Mouse (Mus musculus) forebrain, embryonic 16.5 days (tissue): ENCODE measurements around the gene Anapc13. TPM values are rescaled to one million over a fixed set of nuclear protein-coding genes. Genes with fewer than 3 reads are reported as not detected.
A peak's percentile ranks its signal among the peaks of the same experiment; 100 is the strongest.

ENCODE experiments used
- ATAC-seq: fragments of 200-750 bp; cut with Nextera tagmentation; 2 replicates; pipeline ENCODE4 v1.8.0; 2017; ENCODE audit warnings: mild to moderate bottlenecking, moderate library complexity
- H3K27ac ChIP-seq: fragments of 300-500 bp; sonication (generic); 2 replicates; pipeline ENCODE4 v1.5.1; 2014; ENCODE audit warnings: low read length, control low read depth
- H3K27me3 ChIP-seq: fragments of 300-500 bp; sonication (generic); replicated peaks from 2 replicates; pipeline ENCODE4 v1.6.1; 2014; ENCODE audit warnings: low read length; ENCODE audit not compliant: control insufficient read depth, insufficient read depth
- H3K36me3 ChIP-seq: fragments of 300-500 bp; sonication (generic); 2 replicates; pipeline ENCODE4 v1.6.1; 2014; ENCODE audit not compliant: control insufficient read depth, insufficient read depth
- H3K4me1 ChIP-seq: fragments of 300-500 bp; sonication (generic); replicated peaks from 2 replicates; pipeline ENCODE4 v1.6.1; 2014; ENCODE audit warnings: low read length; ENCODE audit not compliant: control insufficient read depth, insufficient read depth
- H3K4me2 ChIP-seq: fragments of 300-500 bp; sonication (generic); 2 replicates; pipeline ENCODE4 v1.6.1; 2014; ENCODE audit warnings: mild to moderate bottlenecking, low read length, control low read depth
- H3K4me3 ChIP-seq: fragments of 300-500 bp; sonication (generic); replicated peaks from 2 replicates; pipeline ENCODE4 v1.5.1; 2014; ENCODE audit warnings: mild to moderate bottlenecking, low read length, control low read depth
- H3K9ac ChIP-seq: fragments of 300-500 bp; sonication (generic); replicated peaks from 2 replicates; pipeline ENCODE4 v1.6.1; 2014; ENCODE audit warnings: low read depth, low read length, control low read depth
- H3K9me3 ChIP-seq: fragments of 300-500 bp; sonication (generic); 2 replicates; pipeline ENCODE4 v1.6.1; 2016; ENCODE audit warnings: low read length; ENCODE audit not compliant: control insufficient read depth
- WGBS: fragments of 180-500 bp; shearing (Covaris S2); extraction: QIAGEN DNeasy Blood & Tissue Kit; methylation state at CpG from one replicate; pipeline ENCODE4 v1.1.7; 2014; 5-methylcytosine and 5-hydroxymethylcytosine counted together
- polyA plus RNA-seq: library from polyadenylated mRNA; unstranded; fragments of >200 nt; fragmentation: Nextera tagmentation; extraction: Ambion mirVana; gene quantifications from 2 replicates; pipeline ENCODE4 v1.2.1, GENCODE M21; 2015

Anapc13 gene
- 109 and 111 TPM in 2 replicates for polyA plus RNA-seq

GRCm38 (mm10) chr9:102625983-102626838, at the start of gene Anapc13, which contains the start of gene Cep63:
TSS of gene Anapc13 (plus strand) at chr9:102626296.
TSS of gene Cep63 (minus strand) at chr9:102626534.
- H3K4me3 ChIP-seq, result peak within 1 kb of the TSS; percentile 94
- H3K27ac ChIP-seq, result peak within 1 kb of the TSS; percentile 97
- peak within 1 kb of the TSS; percentile 85 for H3K4me2 ChIP-seq
- H3K9me3 ChIP-seq, result no peaks in the 10 kb centered on the region
- WGBS, result under 1% methylated on average over 81 of the region's 84 CpGs
- peak; percentile 96 for ATAC-seq
- H3K9ac ChIP-seq, result peak within 1 kb of the TSS; percentile 99
- peaks cover 21% of the 10 kb centered on the region for H3K4me1 ChIP-seq
- no peaks in the 10 kb centered on the region for H3K36me3 ChIP-seq
- H3K27me3 ChIP-seq, result no peaks in the 10 kb centered on the region

DNA sequence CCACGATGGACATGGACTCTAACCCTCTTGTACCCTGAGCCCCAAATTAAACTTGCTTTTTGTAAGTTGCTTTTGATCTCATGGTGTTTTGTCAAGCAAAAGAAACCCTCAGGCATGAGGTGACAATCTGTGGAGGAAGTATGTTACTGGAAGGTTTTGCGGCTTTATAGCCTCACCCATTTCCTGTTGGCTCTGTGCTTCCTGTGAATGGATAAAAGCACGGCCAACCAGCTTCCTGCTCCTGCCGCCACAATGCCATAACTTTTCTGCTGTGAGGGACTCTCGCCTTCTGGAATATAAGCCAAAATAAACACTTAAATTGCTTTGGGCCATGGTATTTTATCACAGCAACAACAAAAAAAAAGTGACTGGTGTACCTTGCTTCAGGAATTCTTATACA, 48.6 kb upstream of the Anapc13 start:
- no peaks in the 10 kb centered on the region for H3K27me3 ChIP-seq
- no peak for ATAC-seq
- no peaks in the 10 kb centered on the region for H3K9me3 ChIP-seq
- no peaks in the 10 kb centered on the region for H3K4me1 ChIP-seq
- no peak overlapping the region for H3K4me3 ChIP-seq
- H3K9ac ChIP-seq, result no peak overlapping the region
- no peak overlapping the region for H3K27ac ChIP-seq
- no peak overlapping the region for H3K4me2 ChIP-seq
- no peaks in the 10 kb centered on the region for H3K36me3 ChIP-seq
- 79% methylated on average over 5 of the region's 5 CpGs for WGBS

- no peaks in the 10 kb centered on the region for H3K4me1 ChIP-seq
- H3K4me3 ChIP-seq, result no peak overlapping the region
- H3K36me3 ChIP-seq, result peaks cover 5% of the 10 kb centered on the region; the same call in 1 of the 2 replicates
- H3K4me2 ChIP-seq, result no peak overlapping the region
- ATAC-seq, result no peak
- H3K9ac ChIP-seq, result no peak overlapping the region
- H3K27me3 ChIP-seq, result no peaks in the 10 kb centered on the region
- H3K27ac ChIP-seq, result no peak overlapping the region
- 87% methylated on average over 12 of the region's 12 CpGs for WGBS
- no peaks in the 10 kb centered on the region for H3K9me3 ChIP-seq
These were observed 44.1 kb upstream of the Anapc13 start for GRCm38 (mm10) chr9:102581921-102582469.

- no peak overlapping the region for H3K27ac ChIP-seq
- H3K36me3 ChIP-seq, result peaks cover 5% of the 10 kb centered on the region; the same call in 1 of the 2 replicates
- no peak overlapping the region for H3K4me3 ChIP-seq
- no peaks in the 10 kb centered on the region for H3K27me3 ChIP-seq
- ATAC-seq, result no peak
- H3K9me3 ChIP-seq, result no peaks in the 10 kb centered on the region
- no peak overlapping the region for H3K9ac ChIP-seq
- H3K4me1 ChIP-seq, result no peaks in the 10 kb centered on the region
- no peak overlapping the region for H3K4me2 ChIP-seq
- WGBS, result 81% methylated on average over 5 of the region's 5 CpGs
These were observed 38.7 kb upstream of the Anapc13 start for GRCm38 (mm10) chr9:102587347-102587746.

- no peak for ATAC-seq
- H3K4me1 ChIP-seq, result no peaks in the 10 kb centered on the region
- H3K9ac ChIP-seq, result no peak overlapping the region
- H3K27me3 ChIP-seq, result no peaks in the 10 kb centered on the region
- no peaks in the 10 kb centered on the region for H3K9me3 ChIP-seq
- 49% methylated on average over 6 of the region's 6 CpGs for WGBS
- no peak overlapping the region for H3K4me3 ChIP-seq
- H3K36me3 ChIP-seq, result peaks cover 3% of the 10 kb centered on the region; the same call in 1 of the 2 replicates
- no peak overlapping the region for H3K27ac ChIP-seq
- H3K4me2 ChIP-seq, result no peak overlapping the region
These were observed 31.3 kb upstream of the Anapc13 start for GRCm38 (mm10) chr9:102594667-102595393.

- Histone ChIP-seq H3K4me3 (no peak overlapping the region), H3K4me2 (no peak overlapping the region), H3K9me3 (no peaks in the 10 kb centered on the region), H3K4me1 (no peaks in the 10 kb centered on the region), H3K36me3 (peaks cover 3% of the 10 kb centered on the region; the same call in 1 of the 2 replicates), H3K27me3 (no peaks in the 10 kb centered on the region), H3K9ac (no peak overlapping the region), H3K27ac (no peak overlapping the region)
- whole genome bisulfite sequencing, result 73% methylated on average over 8 of the region's 8 CpGs
- no peak for ATAC-seq
These were observed 30.2 kb upstream of the Anapc13 start for GRCm38 (mm10) chr9:102595662-102596436.

DNA sequence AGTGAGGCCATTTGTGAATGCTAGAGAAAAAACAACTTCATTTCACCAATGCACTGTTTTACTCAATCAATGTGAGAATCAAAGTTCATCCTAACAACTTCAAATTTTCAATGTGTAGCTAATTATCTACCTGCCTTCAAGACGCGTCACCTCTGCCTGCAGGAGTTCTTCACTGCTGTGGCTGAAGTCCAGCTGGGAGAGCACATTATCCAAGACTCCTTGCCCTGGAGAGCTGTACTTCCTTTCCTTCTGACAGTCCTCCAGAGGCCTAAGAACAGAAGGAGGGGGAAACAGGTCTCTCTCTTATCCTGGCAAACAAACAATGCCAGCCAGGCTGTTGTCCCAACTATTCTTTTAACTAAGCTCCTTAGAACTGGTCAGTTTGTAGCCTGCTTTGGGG, 24.9 kb upstream of the Anapc13 start:
- Histone ChIP-seq H3K36me3 (peaks cover 3% of the 10 kb centered on the region), H3K4me2 (no peak overlapping the region), H3K27ac (no peak overlapping the region), H3K27me3 (no peaks in the 10 kb centered on the region), H3K4me1 (no peaks in the 10 kb centered on the region; the same call in 1 of the 2 replicates), H3K9me3 (no peaks in the 10 kb centered on the region), H3K4me3 (no peak overlapping the region), H3K9ac (no peak overlapping the region)
- WGBS, result 78% methylated on average over 2 of the region's 2 CpGs
- ATAC-seq, result no peak

- Histone ChIP-seq H3K4me3 (no peak overlapping the region), H3K9me3 (no peaks in the 10 kb centered on the region), H3K4me1 (no peaks in the 10 kb centered on the region; the same call in 1 of the 2 replicates), H3K27ac (no peak overlapping the region), H3K9ac (no peak overlapping the region), H3K36me3 (peaks cover 3% of the 10 kb centered on the region), H3K4me2 (no peak overlapping the region), H3K27me3 (no peaks in the 10 kb centered on the region)
- no peak for ATAC-seq
- 94% methylated on average over 2 of the region's 2 CpGs for WGBS
These were observed 24.4 kb upstream of the Anapc13 start for GRCm38 (mm10) chr9:102601666-102602065.
